Mouse (Mus musculus): ENCODE measurements around the gene Glb1l.
A peak's percentile ranks its signal among the peaks of the same experiment; 100 is the strongest.

The Glb1l gene

DNA sequence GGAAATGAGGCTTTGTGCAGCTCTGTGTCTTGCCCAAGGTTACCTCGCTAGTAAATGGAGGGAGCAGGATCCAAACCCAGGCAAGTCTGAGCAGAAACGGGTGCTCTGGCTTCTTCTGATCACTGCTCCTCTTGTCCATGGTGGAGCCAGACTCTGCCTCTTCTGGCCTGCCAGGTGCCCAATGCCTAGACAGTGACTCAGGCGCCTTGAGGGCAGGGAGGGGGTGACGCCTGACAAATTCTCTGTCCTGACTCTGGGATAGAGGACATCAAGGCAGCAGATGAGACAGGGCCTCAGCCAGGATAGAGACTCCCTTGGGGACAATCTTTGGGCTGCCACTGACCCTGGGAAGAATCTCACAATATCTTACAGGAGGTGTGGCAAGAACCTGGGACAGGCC, 20.6 kb upstream of the Glb1l start:
- no peak for DNase-seq (ENCODE audit: low spot score)

- DNase-seq (ENCODE audit: low spot score): no peak
Measured at GRCm38 (mm10) chr1:75230335-75230994, 19.9 kb upstream of the Glb1l start.

DNA sequence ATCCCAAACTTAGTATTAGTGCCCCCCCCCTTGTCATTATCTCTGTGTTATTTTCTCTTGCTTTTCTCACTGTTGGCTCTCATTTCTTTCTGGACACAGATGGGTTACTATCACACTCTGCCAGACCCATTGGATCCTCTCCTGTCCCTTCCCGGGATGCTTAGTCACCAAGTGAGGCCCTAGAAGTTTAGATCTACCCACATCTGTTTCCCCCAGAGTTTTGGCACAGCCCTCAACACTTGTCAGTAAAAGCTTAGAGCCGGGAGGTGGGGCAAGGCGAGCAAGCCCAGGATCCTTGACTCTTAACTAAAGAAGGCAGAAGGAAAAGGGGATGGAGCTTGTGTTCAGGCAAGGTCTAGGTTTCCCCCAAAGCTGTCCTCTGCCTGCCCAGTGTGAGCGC, 18.5 kb upstream of the Glb1l start:
- no peak for DNase-seq (ENCODE audit: low spot score)

- DNase-seq (ENCODE audit: low spot score): no peak
Measured at GRCm38 (mm10) chr1:75227653-75228052, 17.0 kb upstream of the Glb1l start.

DNA sequence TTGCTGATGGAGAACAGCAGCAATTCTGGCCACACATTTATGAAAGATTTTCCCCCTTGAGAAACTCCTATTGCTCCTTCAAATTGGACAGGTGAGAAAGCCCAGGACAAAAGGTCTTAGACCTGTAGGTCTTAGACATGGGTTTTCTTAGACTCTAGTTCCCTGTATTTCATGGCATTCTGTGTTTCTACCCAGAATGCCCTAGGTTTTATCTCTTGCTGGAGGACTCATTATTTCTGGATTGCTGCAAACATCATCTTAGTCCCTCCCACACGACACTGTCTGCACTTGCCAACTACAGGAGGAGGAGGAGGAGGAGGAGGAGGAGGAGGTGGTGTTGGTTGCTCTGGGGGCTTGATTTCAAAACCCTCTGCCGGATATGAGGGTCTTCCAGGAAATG, 15.5 kb upstream of the Glb1l start:
- no peak for DNase-seq (ENCODE audit: low spot score)

DNA sequence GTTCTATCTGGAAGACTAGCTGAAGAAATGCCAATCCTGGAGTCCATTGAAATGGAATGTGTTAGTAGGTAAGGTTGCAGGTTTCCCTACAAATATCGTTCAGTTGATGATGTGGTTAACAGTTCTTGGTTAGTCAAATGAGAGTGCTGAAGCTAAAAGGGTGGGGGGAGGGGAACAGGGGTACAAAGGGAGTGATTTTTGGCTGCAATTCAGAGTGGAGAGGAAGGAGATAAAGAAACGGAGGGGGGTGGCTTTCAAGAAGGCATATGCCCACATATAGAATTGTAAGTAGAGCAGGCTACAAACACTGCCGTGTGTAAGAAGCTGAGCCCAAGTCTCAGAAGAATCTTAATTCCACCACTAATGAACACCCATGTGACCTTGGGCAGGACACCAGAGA, 14.9 kb upstream of the Glb1l start:
- DNase-seq (ENCODE audit: low spot score): no peak

GRCm38 (mm10) chr1:75223532-75223931, 12.9 kb upstream of the Glb1l start:
- no peak for DNase-seq (ENCODE audit: low spot score)

- DNase-seq (ENCODE audit: low spot score): no peak
Measured at GRCm38 (mm10) chr1:75222926-75223325, 12.3 kb upstream of the Glb1l start.

GRCm38 (mm10) chr1:75221538-75221937, 10.9 kb upstream of the Glb1l start:
- DNase-seq (ENCODE audit: low spot score): no peak

- DNase-seq (ENCODE audit: low spot score): no peak
Measured at GRCm38 (mm10) chr1:75219531-75219930, 8.9 kb upstream of the Glb1l start, which contains the start of gene Tuba4a. TSS of gene Tuba4a (minus strand) at chr1:75219865.

DNA sequence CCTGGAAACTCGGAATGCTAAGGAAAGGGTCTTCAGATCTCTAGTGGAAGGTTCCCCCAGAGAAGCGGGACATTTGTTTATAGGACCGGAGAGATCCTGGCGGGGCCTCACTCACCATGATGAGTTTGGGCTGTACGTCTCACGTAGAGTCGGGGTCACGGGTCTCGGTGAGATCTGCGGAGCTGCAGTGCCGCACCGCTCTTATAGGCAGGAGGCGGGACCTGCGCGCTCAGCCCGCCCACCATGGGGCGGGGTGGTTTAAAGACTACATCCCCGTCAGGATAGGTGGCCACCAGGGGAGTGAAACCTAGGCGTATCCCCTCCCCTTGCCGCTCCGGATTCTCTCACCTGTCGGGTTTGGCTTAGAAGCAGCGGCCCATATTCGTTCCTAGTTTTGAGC, 8.5 kb upstream of the Glb1l start:
- DNase-seq (ENCODE audit: low spot score): peak; percentile 90

DNA sequence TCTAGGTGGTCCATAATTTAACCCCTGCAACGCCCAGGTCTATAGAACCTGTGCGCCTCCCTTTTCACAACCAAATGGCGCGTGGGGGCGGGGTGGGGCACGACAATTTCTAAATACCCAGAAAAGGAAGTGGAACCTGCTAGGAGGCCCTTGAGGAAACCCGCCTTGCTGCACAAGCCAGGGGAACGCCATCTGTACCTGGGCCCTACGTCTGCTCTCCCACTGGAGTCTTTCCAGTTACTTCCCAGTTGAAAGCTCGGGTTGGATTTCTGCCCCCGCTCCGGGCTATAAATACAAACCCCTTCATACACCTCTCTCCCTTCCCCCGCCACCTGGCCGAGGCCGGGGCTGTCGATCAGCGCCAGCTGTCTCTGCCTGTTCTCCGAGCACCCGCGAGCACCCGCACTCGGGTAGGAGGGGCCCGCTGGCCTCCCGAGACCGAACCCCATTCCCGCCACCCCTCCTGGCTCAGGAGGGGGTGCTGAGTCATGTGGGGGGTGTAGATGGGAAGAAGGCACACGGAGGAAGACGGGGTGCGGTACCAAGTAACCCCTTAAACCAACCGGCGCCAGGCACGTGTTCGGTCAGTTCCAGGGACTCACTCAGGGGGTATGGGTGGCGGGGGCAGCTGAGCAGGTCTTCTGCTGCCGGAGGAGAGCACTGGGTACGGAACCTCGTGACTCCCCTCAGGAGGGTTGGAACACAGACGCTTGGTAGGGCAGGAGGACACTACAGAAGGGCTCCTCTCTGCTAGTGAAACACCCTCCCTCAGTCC, 7.8 kb upstream of the Glb1l start:
- no peak for DNase-seq (ENCODE audit: low spot score)

GRCm38 (mm10) chr1:75217893-75218226, 7.2 kb upstream of the Glb1l start:
- no peak for DNase-seq (ENCODE audit: low spot score)

- DNase-seq (ENCODE audit: low spot score): no peak
Measured at GRCm38 (mm10) chr1:75216797-75217585, 6.4 kb upstream of the Glb1l start.

- no peak for DNase-seq (ENCODE audit: low spot score)
Measured at GRCm38 (mm10) chr1:75215785-75216184, 5.2 kb upstream of the Glb1l start.

DNA sequence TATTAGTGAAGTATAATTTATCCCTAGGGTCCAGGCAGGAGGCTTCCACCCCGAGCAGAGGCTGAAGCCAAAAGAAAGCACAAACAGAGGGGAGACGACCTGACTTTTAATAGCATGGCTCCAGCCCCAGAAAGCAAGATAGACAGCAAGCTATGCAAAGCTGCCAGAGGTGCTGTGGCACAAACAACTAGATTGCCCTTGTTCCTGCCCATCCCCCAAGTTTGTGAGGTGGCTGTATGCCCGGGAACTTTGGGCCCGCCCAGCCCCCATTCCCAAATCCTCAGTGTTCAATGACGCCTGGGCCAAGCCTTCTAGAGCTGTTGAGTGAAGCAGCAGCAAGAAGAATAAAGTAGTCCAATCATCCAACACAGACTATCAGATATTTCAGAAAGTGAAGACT, 4.3 kb upstream of the Glb1l start:
- DNase-seq (ENCODE audit: low spot score): no peak

GRCm38 (mm10) chr1:75214442-75214841, 3.8 kb upstream of the Glb1l start:
- no peak for DNase-seq (ENCODE audit: low spot score)

GRCm38 (mm10) chr1:75213096-75213495, 2.5 kb upstream of the Glb1l start:
- DNase-seq (ENCODE audit: low spot score): no peak

GRCm38 (mm10) chr1:75212542-75212941, 1.9 kb upstream of the Glb1l start:
- DNase-seq (ENCODE audit: low spot score): no peak

DNA sequence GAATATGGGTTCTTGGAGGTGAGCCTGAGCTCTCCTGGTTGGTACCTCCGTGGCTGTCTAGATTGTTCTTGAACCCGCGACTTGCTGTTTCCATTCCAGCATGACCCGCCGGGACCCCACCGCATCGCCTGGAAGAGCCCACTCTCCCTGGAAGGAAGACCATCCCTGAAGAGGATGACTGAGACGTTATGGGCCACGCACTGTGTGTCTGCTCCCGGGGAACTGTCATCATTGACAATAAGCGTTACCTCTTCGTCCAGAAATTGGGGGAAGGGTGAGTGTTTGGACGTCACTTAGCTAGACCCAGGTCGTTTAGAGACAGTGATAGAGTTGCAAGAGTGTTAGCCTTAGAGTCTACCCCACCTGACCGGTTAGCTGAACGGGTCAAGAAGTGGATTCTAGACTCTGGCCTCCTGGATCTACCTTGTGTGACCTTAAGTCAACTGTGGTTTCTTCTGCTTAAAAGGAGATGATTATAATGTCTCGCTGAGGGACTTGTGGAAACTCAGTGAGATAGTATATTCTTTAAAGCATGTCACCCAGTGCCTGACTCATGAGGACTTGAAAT, 612 bp upstream of the Glb1l start:
- DNase-seq (ENCODE audit: low spot score): no peak

GRCm38 (mm10) chr1:75208967-75209678, 1.5 kb downstream of the Glb1l start:
- no peak for DNase-seq (ENCODE audit: low spot score)

- DNase-seq (ENCODE audit: low spot score): no peak
Measured at GRCm38 (mm10) chr1:75201236-75201635, 9.4 kb downstream of the Glb1l start.

Data from left cerebral cortex, adult 11 months (tissue).